Mouse (Mus musculus) erythroblast, embryonic 14.5 days (primary cell): ENCODE results near the gene Jmjd8.

Experiments used
- GATA1 ChIP-seq: IDR thresholded peaks from 2 replicates; pipeline ENCODE4 v1.6.1; 2012; ENCODE audit warnings: low read length, inconsistent platforms, mixed read lengths
- TAL1 ChIP-seq: IDR thresholded peaks from 3 replicates; pipeline ENCODE4 v1.6.1; 2012; ENCODE audit warnings: low read length, inconsistent platforms, mixed read lengths

DNA sequence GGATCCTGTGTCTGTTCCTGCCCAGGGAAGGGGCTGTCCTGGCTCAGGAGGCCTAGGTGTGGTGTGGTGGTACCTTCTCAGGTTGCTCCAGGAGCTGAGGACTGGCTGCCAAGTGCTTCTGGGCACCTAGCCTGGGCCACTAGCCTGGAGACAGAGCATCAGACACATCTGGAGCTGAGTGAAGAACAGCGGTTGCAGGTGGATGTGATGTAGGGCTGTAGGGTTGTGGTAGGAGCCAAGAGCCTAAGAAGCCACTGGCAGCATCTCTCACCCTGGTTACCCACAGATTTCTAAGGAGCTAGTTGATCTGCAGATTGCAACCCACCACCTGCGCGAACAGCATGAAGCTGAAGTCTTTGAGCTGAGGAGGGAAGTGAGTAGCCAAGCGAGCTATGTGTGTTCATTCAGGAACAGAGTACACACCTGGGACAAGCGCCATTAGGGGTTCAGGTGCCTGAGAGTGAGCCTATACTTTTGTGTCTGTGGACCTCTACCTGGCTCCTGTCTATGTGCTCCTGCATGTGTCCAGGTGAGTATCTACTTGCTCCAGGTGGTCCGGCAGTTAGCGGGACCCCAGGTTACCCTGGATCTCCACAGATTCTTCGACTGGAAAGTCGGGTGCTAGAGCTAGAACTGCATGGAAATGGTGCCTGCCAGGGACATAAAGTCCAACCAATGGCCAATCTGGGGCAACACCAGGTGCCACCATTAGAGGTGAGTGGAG, 41.7 kb upstream of the Jmjd8 start:
- TF ChIP-seq GATA1 (no peak), TAL1 (no peak)
